In genomic region chr14:18317457-18318411, GRCm38 (mm10) we compare ENCODE assay signal across 21 mouse cellular contexts. TPM values are rescaled to one million over a fixed set of nuclear protein-coding genes. Genes with fewer than 3 reads are reported as not detected.
DNase-seq lines count a peak whose midpoint lies in the region; ATAC-seq and TF ChIP-seq lines count a peak whose summit lies in the region.
"Had no signal": no experiment of that assay in that cellular context is flagged by ENCODE, and none has a peak within 500 bp of the region (broad histone marks: within the 10 kb centered on the region; RNA-seq: fewer than 3 reads in every experiment).

No protein-coding gene starts in this region.

- DNase-seq in heart, embryonic 10.5 days (ENCODE audit: low spot score) = peak; percentile 80
- no peak for DNase-seq in heart, adult 8-10 months (ENCODE audit: low spot score)
- DNase-seq in kidney, postnatal 25 days = no peak
- peak; percentile 45 for DNase-seq in 416B (ENCODE audit: low read depth)
- DNase-seq in heart, postnatal 4 days = peak; percentile 59
- no peak for DNase-seq in gastrocnemius, postnatal 4 days (ENCODE audit: low spot score in 2 of 2)
- DNase-seq in layer of hippocampus, adult 2 months (ENCODE audit: low spot score in 2 of 2) = no peak
- DNase-seq: B cell, adult 2 months; cerebellum, adult 8-10 months; kidney, adult 9 months; midbrain, embryonic 14.5 days; right cerebral cortex, adult 18-20 months; thymus, postnatal 25 days had no signal

- peaks cover 5% of the 10 kb centered on the region; the same call in 1 of the 2 replicates for H3K36me3 ChIP-seq in heart, embryonic 10.5 days
- H3K36me3 ChIP-seq in kidney, embryonic 16.5 days (ENCODE audit: insufficient read depth, low read length) = 0 out of 2 replicates have a peak, but pooled peaks cover 2% of the 10 kb centered on the region
- H3K36me3 ChIP-seq: embryonic facial prominence, embryonic 12.5 days; limb, embryonic 15.5 days; lung, embryonic 15.5 days; neural tube, embryonic 13.5 days had no signal

- no peak overlapping the region for H3K27ac ChIP-seq in heart, embryonic 10.5 days
- H3K27ac ChIP-seq in kidney, embryonic 16.5 days (ENCODE audit: low read length) = no peak overlapping the region
- H3K27ac ChIP-seq in layer of hippocampus, adult 2 months = no peak overlapping the region
- H3K27ac ChIP-seq: embryonic facial prominence, embryonic 12.5 days; forebrain, embryonic 13.5 days; hindbrain, postnatal 0 days; limb, embryonic 15.5 days; lung, embryonic 15.5 days; neural tube, embryonic 13.5 days had no signal

- no peaks in the 10 kb centered on the region for H3K27me3 ChIP-seq in heart, embryonic 10.5 days (ENCODE audit: insufficient read depth, poor library complexity, severe bottlenecking)
- no peaks in the 10 kb centered on the region for H3K27me3 ChIP-seq in kidney, embryonic 16.5 days (ENCODE audit: insufficient read depth, low read length)
- H3K27me3 ChIP-seq: embryonic facial prominence, embryonic 12.5 days; forebrain, embryonic 13.5 days; limb, embryonic 15.5 days; lung, embryonic 15.5 days; neural tube, embryonic 13.5 days had no signal

- no peak overlapping the region for H3K9ac ChIP-seq in kidney, embryonic 16.5 days (replicated peaks; ENCODE audit: low read length)
- H3K9ac ChIP-seq: embryonic facial prominence, embryonic 12.5 days; forebrain, embryonic 13.5 days; limb, embryonic 15.5 days; lung, embryonic 15.5 days; neural tube, embryonic 13.5 days had no signal

- ATAC-seq in kidney, embryonic 16.5 days (ENCODE audit: low FRiP score, low TSS enrichment) = peak; percentile 31; the same call in 1 of the 2 replicates
- ATAC-seq: forebrain, embryonic 13.5 days; hindbrain, postnatal 0 days had no signal

- H3K4me1 ChIP-seq in heart, embryonic 10.5 days = peaks cover 11% of the 10 kb centered on the region; the same call in 1 of the 2 replicates
- H3K4me1 ChIP-seq in kidney, embryonic 16.5 days (ENCODE audit: insufficient read depth, low read length) = peaks cover 9% of the 10 kb centered on the region
- H3K4me1 ChIP-seq: embryonic facial prominence, embryonic 12.5 days; forebrain, embryonic 13.5 days; limb, embryonic 15.5 days; neural tube, embryonic 13.5 days had no signal

- no peaks in the 10 kb centered on the region for H3K9me3 ChIP-seq in heart, embryonic 10.5 days
- H3K9me3 ChIP-seq in kidney, embryonic 16.5 days (ENCODE audit: low read length) = no peaks in the 10 kb centered on the region
- H3K9me3 ChIP-seq: embryonic facial prominence, embryonic 12.5 days; forebrain, embryonic 13.5 days; limb, embryonic 15.5 days; lung, embryonic 15.5 days; neural tube, embryonic 13.5 days had no signal

- H3K4me2 ChIP-seq in kidney, embryonic 16.5 days (replicated peaks; ENCODE audit: low read depth, low read length) = no peak overlapping the region
- H3K4me2 ChIP-seq: embryonic facial prominence, embryonic 12.5 days; forebrain, embryonic 13.5 days; limb, embryonic 15.5 days; lung, embryonic 15.5 days; neural tube, embryonic 13.5 days had no signal

- 0 out of 2 replicates have a peak overlapping the region, but pooled peaks have one; percentile 5 for H3K4me3 ChIP-seq in heart, embryonic 10.5 days
- H3K4me3 ChIP-seq in kidney, embryonic 16.5 days (ENCODE audit: low read length) = no peak overlapping the region
- H3K4me3 ChIP-seq in layer of hippocampus, adult 2 months = no peak overlapping the region
- H3K4me3 ChIP-seq: embryonic facial prominence, embryonic 12.5 days; erythroblast, embryonic 14.5 days; forebrain, embryonic 13.5 days; limb, embryonic 15.5 days; lung, embryonic 15.5 days; neural tube, embryonic 13.5 days had no signal

- TF ChIP-seq CTCF in layer of hippocampus, adult 2 months (conservative IDR thresholded peaks at IDR 0.05) = no peak

- 55% methylated on average over 11 of the region's 11 CpGs for WGBS in heart, embryonic 10.5 days
- 64% methylated on average over 11 of the region's 11 CpGs for WGBS in kidney, embryonic 16.5 days

RNA-seq across cellular contexts. Expression of gene Ube2e1, which starts 13.9 kb away (rescaled TPM):
- polyA plus RNA-seq in heart, embryonic 10.5 days (2016; fragmentation: Nextera tagmentation; extraction: Ambion mirVana) = 63.9 and 107 TPM in 2 replicates
- total RNA-seq in heart, adult 8-10 months (2022) = 10 to 100 TPM; 37.6 to 46.9 (median 40.8) TPM
- 131 and 141 TPM in 2 replicates for polyA plus RNA-seq in kidney, embryonic 16.5 days (2015; fragmentation: Nextera tagmentation; extraction: Ambion mirVana)
- total RNA-seq in heart, postnatal 4 days (2021) = 10 to 100 TPM; 43.7 to 47.1 TPM
- total RNA-seq in gastrocnemius, postnatal 4 days (2021) = 100 to 1,000 TPM in 1 of 2 experiments, 10 to 100 TPM in 1; 96.6 to 102 TPM
- 100 to 1,000 TPM; 114 to 115 TPM for total RNA-seq in layer of hippocampus, adult 2 months (2021)

RNA-seq across cellular contexts. Expression of gene Rpl15, which starts 46.5 kb away (rescaled TPM):
- 332 and 406 TPM in 2 replicates for polyA plus RNA-seq in heart, embryonic 10.5 days (2016; fragmentation: Nextera tagmentation; extraction: Ambion mirVana)
- 100 to 1,000 TPM; 507 to 588 (median 548) TPM for total RNA-seq in heart, adult 8-10 months (2022)
- 366 and 373 TPM in 2 replicates for polyA plus RNA-seq in kidney, embryonic 16.5 days (2015; fragmentation: Nextera tagmentation; extraction: Ambion mirVana)
- total RNA-seq in heart, postnatal 4 days (2021) = 1,000 to 10,000 TPM in 1 of 2 experiments, 100 to 1,000 TPM in 1; 916 to 1,021 TPM
- 1,000 to 10,000 TPM; 1,118 to 1,258 TPM for total RNA-seq in gastrocnemius, postnatal 4 days (2021)
- total RNA-seq in layer of hippocampus, adult 2 months (2021) = 100 to 1,000 TPM; 389 to 396 TPM

RNA-seq across cellular contexts. Expression of gene Nkiras1, which starts 46.8 kb away (rescaled TPM):
- 14.8 and 16.7 TPM in 2 replicates for polyA plus RNA-seq in heart, embryonic 10.5 days (2016; fragmentation: Nextera tagmentation; extraction: Ambion mirVana)
- 10 to 100 TPM; 31.4 to 43.7 (median 36.6) TPM for total RNA-seq in heart, adult 8-10 months (2022)
- 13.3 and 18.4 TPM in 2 replicates for polyA plus RNA-seq in kidney, embryonic 16.5 days (2015; fragmentation: Nextera tagmentation; extraction: Ambion mirVana)
- total RNA-seq in heart, postnatal 4 days (2021) = 10 to 100 TPM; 20.0 to 22.3 TPM
- 10 to 100 TPM; 36.1 to 39.2 TPM for total RNA-seq in gastrocnemius, postnatal 4 days (2021)
- 10 to 100 TPM; 78.9 to 83.9 TPM for total RNA-seq in layer of hippocampus, adult 2 months (2021)

Comparison
In these comparisons a context has a peak if more than half of its experiments do, and no peak if none do; other contexts are left out.
1. DNase-seq: peak in heart, embryonic 10.5 days (single experiment), 416B (single experiment) and heart, postnatal 4 days (single experiment); none in heart, adult 8-10 months (single experiment), kidney, postnatal 25 days (0 of 2), gastrocnemius, postnatal 4 days (0 of 2) and layer of hippocampus, adult 2 months (0 of 2).